Mouse (Mus musculus) neural tube, embryonic 11.5 days (tissue): ENCODE data around the gene AW822073. TPM values are rescaled to one million over a fixed set of nuclear protein-coding genes. Genes with fewer than 3 reads are reported as not detected.
A peak's percentile ranks its signal among the peaks of the same experiment; 100 is the strongest.
"Not testable (repeated sequence)": the region's sequence is repeated elsewhere in the genome, so short reads cannot be mapped to it uniquely, and the experiment has no call there.

Source experiments
- ATAC-seq: fragments of 200-750 bp; cut with Nextera tagmentation; 2 replicates; pipeline ENCODE4 v1.8.0; 2017; ENCODE audit warnings: moderate number of reproducible peaks, mild to moderate bottlenecking, moderate TSS enrichment, moderate library complexity; ENCODE audit not compliant: insufficient read depth, low FRiP score, low TSS enrichment
- DNase-seq: peaks from one replicate; pipeline ENCODE4 v3.0.0-alpha.2; 2015; ENCODE audit warnings: low spot score
- H3K27ac ChIP-seq: fragments of 300-500 bp; sonication (generic); 2 replicates; pipeline ENCODE4 v1.5.1; 2014; ENCODE audit warnings: low read depth, mild to moderate bottlenecking, low read length
- H3K27me3 ChIP-seq: fragments of 300-500 bp; sonication (generic); 2 replicates; pipeline ENCODE4 v1.6.1; 2014; ENCODE audit warnings: mild to moderate bottlenecking, low read length, mixed read lengths; ENCODE audit not compliant: control insufficient read depth, insufficient read depth
- H3K36me3 ChIP-seq: fragments of 300-500 bp; sonication (generic); 2 replicates; pipeline ENCODE4 v1.6.1; 2014; ENCODE audit warnings: mild to moderate bottlenecking, low read length, moderate library complexity, mixed read lengths; ENCODE audit not compliant: control insufficient read depth, insufficient read depth
- H3K4me1 ChIP-seq: fragments of 300-500 bp; sonication (generic); 2 replicates; pipeline ENCODE4 v1.6.1; 2014; ENCODE audit warnings: low read length, mixed read lengths; ENCODE audit not compliant: control insufficient read depth, insufficient read depth
- H3K4me2 ChIP-seq: fragments of 300-500 bp; sonication (generic); 2 replicates; pipeline ENCODE4 v1.6.1; 2014; ENCODE audit warnings: low read depth, mild to moderate bottlenecking, moderate library complexity
- H3K4me3 ChIP-seq: fragments of 300-500 bp; sonication (generic); 2 replicates; pipeline ENCODE4 v1.5.1; 2014; ENCODE audit warnings: low read depth, low read length
- H3K9ac ChIP-seq: fragments of 300-500 bp; sonication (generic); 2 replicates; pipeline ENCODE4 v1.6.1; 2014; ENCODE audit warnings: mild to moderate bottlenecking, low read length
- H3K9me3 ChIP-seq: fragments of 300-500 bp; sonication (generic); 2 replicates; pipeline ENCODE4 v1.6.1; 2016; ENCODE audit warnings: low read length; ENCODE audit not compliant: control insufficient read depth
- WGBS: fragments of 180-500 bp; shearing (Covaris S2); extraction: QIAGEN DNeasy Blood & Tissue Kit; methylation state at CpG from one replicate; pipeline ENCODE4 v1.1.7; 2014; 5-methylcytosine and 5-hydroxymethylcytosine counted together
- polyA plus RNA-seq: library from polyadenylated mRNA; unstranded; fragments of >200 nt; fragmentation: Nextera tagmentation; extraction: Ambion mirVana; gene quantifications from 2 replicates; pipeline ENCODE4 v1.2.1, GENCODE M21; 2014

Gene AW822073
- not detected in 2 replicates for polyA plus RNA-seq

GRCm38 (mm10) chr10:58224827-58225785, at the start of gene AW822073:
Gene AW822073 (minus strand): TSS chr10:58224930.
- H3K4me3 ChIP-seq, H3K9ac ChIP-seq, H3K4me1 ChIP-seq, H3K36me3 ChIP-seq, H3K27me3 ChIP-seq, ATAC-seq, H3K9me3 ChIP-seq, H3K4me2 ChIP-seq, DNase-seq, H3K27ac ChIP-seq: not testable (repeated sequence)
- WGBS: 84% methylated on average over 16 of the region's 18 CpGs

- Histone ChIP-seq H3K36me3 (peaks cover 2% of the 10 kb centered on the region; the same call in 1 of the 2 replicates), H3K9me3 (no peaks in the 10 kb centered on the region), H3K27me3 (no peaks in the 10 kb centered on the region), H3K4me3 (no peak overlapping the region), H3K4me2 (no peak overlapping the region), H3K9ac (no peak overlapping the region), H3K27ac (no peak overlapping the region), H3K4me1 (no peaks in the 10 kb centered on the region)
- WGBS: 83% methylated on average over 5 of the region's 5 CpGs
- DNase-seq: no peak
- ATAC-seq: no peak
Observed at GRCm38 (mm10) chr10:58258466-58258865, 33.7 kb upstream of the AW822073 start.

GRCm38 (mm10) chr10:58255954-58256353, 31.2 kb upstream of the AW822073 start:
- peak overlapping the region; percentile 84 for H3K4me3 ChIP-seq
- WGBS: 14% methylated on average over 4 of the region's 4 CpGs
- H3K27ac ChIP-seq: no peak overlapping the region
- peak overlapping the region; percentile 48 for H3K4me2 ChIP-seq
- no peaks in the 10 kb centered on the region for H3K27me3 ChIP-seq
- no peaks in the 10 kb centered on the region for H3K4me1 ChIP-seq
- H3K9me3 ChIP-seq: no peaks in the 10 kb centered on the region
- no peak for ATAC-seq
- DNase-seq: no peak
- H3K9ac ChIP-seq: no peak overlapping the region
- H3K36me3 ChIP-seq: no peaks in the 10 kb centered on the region

GRCm38 (mm10) chr10:58255213-58255892, 30.6 kb upstream of the AW822073 start, which contains the start of gene Gcc2:
Gene Gcc2 (plus strand): TSS chr10:58255497.
- DNase-seq (peak; percentile 95), ATAC-seq (peak; percentile 100)
- Histone ChIP-seq H3K27me3 (no peaks in the 10 kb centered on the region), H3K36me3 (no peaks in the 10 kb centered on the region), H3K27ac (no peak within 1 kb of the TSS), H3K4me2 (peak within 1 kb of the TSS; percentile 48), H3K9ac (peak within 1 kb of the TSS; percentile 74), H3K4me3 (peak within 1 kb of the TSS; percentile 84), H3K4me1 (no peaks in the 10 kb centered on the region), H3K9me3 (no peaks in the 10 kb centered on the region)
- under 1% methylated on average over 52 of the region's 58 CpGs for WGBS

GRCm38 (mm10) chr10:58254635-58255175, 30.0 kb upstream of the AW822073 start:
- H3K4me1 ChIP-seq: no peaks in the 10 kb centered on the region
- H3K9me3 ChIP-seq: no peaks in the 10 kb centered on the region
- H3K4me3 ChIP-seq: peak overlapping the region; percentile 84
- ATAC-seq: peak; percentile 35
- H3K9ac ChIP-seq: peak overlapping the region; percentile 74; the same call in 1 of the 2 replicates
- H3K36me3 ChIP-seq: no peaks in the 10 kb centered on the region
- no peak for DNase-seq
- WGBS: 43% methylated on average over 6 of the region's 6 CpGs
- H3K4me2 ChIP-seq: peak overlapping the region; percentile 48
- H3K27ac ChIP-seq: no peak overlapping the region
- no peaks in the 10 kb centered on the region for H3K27me3 ChIP-seq

- Histone ChIP-seq H3K4me1 (no peaks in the 10 kb centered on the region), H3K36me3 (no peaks in the 10 kb centered on the region), H3K27me3 (no peaks in the 10 kb centered on the region), H3K4me3 (no peak overlapping the region), H3K9me3 (no peaks in the 10 kb centered on the region), H3K9ac (no peak overlapping the region), H3K27ac (no peak overlapping the region), H3K4me2 (no peak overlapping the region)
- DNase-seq (no peak), ATAC-seq (no peak)
- WGBS: 31% methylated on average over 1 of the region's 1 CpGs
Observed at GRCm38 (mm10) chr10:58249535-58249934, 24.8 kb upstream of the AW822073 start.

GRCm38 (mm10) chr10:58238984-58239740, 14.4 kb upstream of the AW822073 start:
- not testable (repeated sequence) for H3K27ac ChIP-seq, DNase-seq, H3K9me3 ChIP-seq, H3K36me3 ChIP-seq, H3K27me3 ChIP-seq, H3K4me1 ChIP-seq, H3K4me3 ChIP-seq, H3K9ac ChIP-seq, H3K4me2 ChIP-seq
- peak; percentile 83; the same call in 1 of the 2 replicates for ATAC-seq
- 83% methylated on average over 7 of the region's 8 CpGs for WGBS

GRCm38 (mm10) chr10:58236613-58237012, 11.9 kb upstream of the AW822073 start, which contains the start of gene Gm4981:
Gene Gm4981 (minus strand): TSS chr10:58236701.
- Histone ChIP-seq H3K36me3 (peaks cover 2% of the 10 kb centered on the region; the same call in 1 of the 2 replicates), H3K27me3 (no peaks in the 10 kb centered on the region), H3K9ac (no peak within 1 kb of the TSS), H3K4me3 (no peak within 1 kb of the TSS), H3K27ac (no peak within 1 kb of the TSS), H3K9me3 (peaks cover 12% of the 10 kb centered on the region), H3K4me2 (no peak within 1 kb of the TSS), H3K4me1 (no peaks in the 10 kb centered on the region)
- no peak for DNase-seq
- ATAC-seq: no peak
- 86% methylated on average over 10 of the region's 10 CpGs for WGBS
